Mouse (Mus musculus) frontal cortex, postnatal 10 days (tissue): ENCODE data around the gene Spsb3.
A peak's percentile ranks its signal among the peaks of the same experiment; 100 is the strongest.

Experiments used
- DNase-seq, 2 experiments: peaks; one replicate each; pipeline ENCODE4 v3.0.0; 2022; ENCODE audit warnings: low spot score in 2 of 2, mixed read lengths in 1 of 2

The Spsb3 gene

GRCm38 (mm10) chr17:24886134-24886931 is at the start of gene Spsb3, which contains the start of gene Nubp2:
Gene Spsb3 (plus strand): TSS chr17:24886643.
Gene Nubp2 (minus strand): TSS chr17:24886349.
- peak; percentile 97 to 99 for DNase-seq

- DNase-seq, result no peak
Measured at GRCm38 (mm10) chr17:24839842-24840241, 46.6 kb upstream of the Spsb3 start, which contains the start of gene Hagh. Gene Hagh (plus strand): TSS chr17:24840143.

GRCm38 (mm10) chr17:24840341-24840740 is 46.1 kb upstream of the Spsb3 start:
- no peak for DNase-seq

- DNase-seq, result no peak
Measured at GRCm38 (mm10) chr17:24841133-24841532, 45.3 kb upstream of the Spsb3 start.

GRCm38 (mm10) chr17:24842631-24843030 is 43.8 kb upstream of the Spsb3 start:
- DNase-seq, result no peak

- no peak for DNase-seq
Measured at GRCm38 (mm10) chr17:24844525-24844924, 41.9 kb upstream of the Spsb3 start.

GRCm38 (mm10) chr17:24847386-24847785 is 39.1 kb upstream of the Spsb3 start:
- DNase-seq, result no peak

- DNase-seq, result no peak
Measured at GRCm38 (mm10) chr17:24848600-24849031, 37.8 kb upstream of the Spsb3 start.

- peak in 1 of 2 experiments; percentile 32 for DNase-seq
Measured at GRCm38 (mm10) chr17:24849733-24850064, 36.7 kb upstream of the Spsb3 start.

GRCm38 (mm10) chr17:24850065-24850772 is 36.2 kb upstream of the Spsb3 start, which contains the start of gene Fahd1:
Gene Fahd1 (minus strand): TSS chr17:24850364.
- DNase-seq, result peak; percentile 95 to 96

GRCm38 (mm10) chr17:24850773-24851127 is 35.7 kb upstream of the Spsb3 start:
- DNase-seq, result no peak

- no peak for DNase-seq
Measured at GRCm38 (mm10) chr17:24851381-24852125, 34.9 kb upstream of the Spsb3 start.

GRCm38 (mm10) chr17:24855838-24856464 is 30.5 kb upstream of the Spsb3 start:
- no peak for DNase-seq

- DNase-seq, result no peak
Measured at GRCm38 (mm10) chr17:24856589-24856988, 29.9 kb upstream of the Spsb3 start.

- no peak for DNase-seq
Measured at GRCm38 (mm10) chr17:24857831-24858470, 28.5 kb upstream of the Spsb3 start.

- DNase-seq, result no peak
Measured at GRCm38 (mm10) chr17:24858967-24859366, 27.5 kb upstream of the Spsb3 start.

GRCm38 (mm10) chr17:24860076-24860475 is 26.4 kb upstream of the Spsb3 start:
- no peak for DNase-seq

GRCm38 (mm10) chr17:24861785-24862184 is 24.7 kb upstream of the Spsb3 start:
- no peak for DNase-seq

- no peak for DNase-seq
Measured at GRCm38 (mm10) chr17:24865776-24866175, 20.7 kb upstream of the Spsb3 start, which contains the start of gene Igfals. Gene Igfals (plus strand): TSS chr17:24865997.

- DNase-seq, result no peak
Measured at GRCm38 (mm10) chr17:24867914-24868313, 18.5 kb upstream of the Spsb3 start.
